Comparison of ENCODE assay signal across 8 mouse cellular contexts in genomic region chr12:56301487-56302293, GRCm38 (mm10). TPM values are rescaled to one million over a fixed set of nuclear protein-coding genes. Genes with fewer than 3 reads are reported as not detected.
A peak's percentile ranks its signal among the peaks of the same experiment; 100 is the strongest.
DNase-seq lines count a peak whose midpoint lies in the region; ATAC-seq lines count a peak whose summit lies in the region.

No protein-coding gene starts in this region.

- no peaks in the 10 kb centered on the region for H3K9me3 ChIP-seq in embryonic facial prominence, embryonic 11.5 days (replicated peaks; ENCODE audit: control insufficient read depth, low read length)
- H3K9me3 ChIP-seq in intestine, embryonic 16.5 days (ENCODE audit: control insufficient read depth, low read length), result no peaks in the 10 kb centered on the region
- no peaks in the 10 kb centered on the region for H3K9me3 ChIP-seq in midbrain, embryonic 12.5 days

- H3K36me3 ChIP-seq in embryonic facial prominence, embryonic 11.5 days (replicated peaks; ENCODE audit: control insufficient read depth, insufficient read depth, low read depth, low read length), result no peaks in the 10 kb centered on the region
- no peaks in the 10 kb centered on the region for H3K36me3 ChIP-seq in intestine, embryonic 16.5 days (ENCODE audit: control insufficient read depth, insufficient read depth, low read length)
- no peaks in the 10 kb centered on the region for H3K36me3 ChIP-seq in midbrain, embryonic 12.5 days

- peak overlapping the region; percentile 16 for H3K4me3 ChIP-seq in embryonic facial prominence, embryonic 11.5 days (ENCODE audit: low read depth, low read length)
- peak overlapping the region; percentile 44 for H3K4me3 ChIP-seq in intestine, embryonic 16.5 days (ENCODE audit: low read length)
- peak overlapping the region; percentile 37 for H3K4me3 ChIP-seq in midbrain, embryonic 12.5 days

- no peaks in the 10 kb centered on the region for H3K4me1 ChIP-seq in embryonic facial prominence, embryonic 11.5 days (ENCODE audit: control insufficient read depth, insufficient read depth, low read length)
- peaks cover 10% of the 10 kb centered on the region for H3K4me1 ChIP-seq in intestine, embryonic 16.5 days (ENCODE audit: control insufficient read depth, insufficient read depth, low read length)
- H3K4me1 ChIP-seq in midbrain, embryonic 12.5 days, result peaks cover 23% of the 10 kb centered on the region

- H3K27ac ChIP-seq in embryonic facial prominence, embryonic 11.5 days (replicated peaks; ENCODE audit: low read depth, low read length), result no peak overlapping the region
- H3K27ac ChIP-seq in intestine, embryonic 16.5 days (ENCODE audit: low read length), result no peak overlapping the region
- H3K27ac ChIP-seq in midbrain, embryonic 12.5 days (replicated peaks), result peak overlapping the region; percentile 69

- H3K9ac ChIP-seq in embryonic facial prominence, embryonic 11.5 days (replicated peaks; ENCODE audit: low read length), result peak overlapping the region; percentile 23; the same call in 1 of the 2 replicates
- H3K9ac ChIP-seq in intestine, embryonic 16.5 days (ENCODE audit: low read depth, low read length), result peak overlapping the region; percentile 62
- peak overlapping the region; percentile 44 for H3K9ac ChIP-seq in midbrain, embryonic 12.5 days (replicated peaks)

- DNase-seq in layer of hippocampus, postnatal 10 days (ENCODE audit: low spot score in 2 of 2), result peak; percentile 19 to 41
- DNase-seq in layer of hippocampus, adult 9-11 months, result no peak
- DNase-seq in embryonic facial prominence, embryonic 11.5 days (ENCODE audit: low spot score), result peak; percentile 30
- DNase-seq in thymus, postnatal 0 days (ENCODE audit: low spot score), result no peak
- DNase-seq in urinary bladder, postnatal 10 days (ENCODE audit: low spot score), result no peak
- DNase-seq in spleen, postnatal 4 days (ENCODE audit: low spot score in 2 of 2), result no peak

- H3K27me3 ChIP-seq in embryonic facial prominence, embryonic 11.5 days (ENCODE audit: control insufficient read depth, insufficient read depth, low read length), result no peaks in the 10 kb centered on the region
- H3K27me3 ChIP-seq in intestine, embryonic 16.5 days (replicated peaks; ENCODE audit: control insufficient read depth, insufficient read depth, low read length), result no peaks in the 10 kb centered on the region
- H3K27me3 ChIP-seq in midbrain, embryonic 12.5 days, result peaks cover 29% of the 10 kb centered on the region

- peak overlapping the region; percentile 38 for H3K4me2 ChIP-seq in embryonic facial prominence, embryonic 11.5 days (ENCODE audit: low read depth, low read length)
- peak overlapping the region; percentile 85 for H3K4me2 ChIP-seq in intestine, embryonic 16.5 days (ENCODE audit: low read depth, low read length)
- H3K4me2 ChIP-seq in midbrain, embryonic 12.5 days (replicated peaks), result peak overlapping the region; percentile 58

- 17% methylated on average over 27 of the region's 27 CpGs for WGBS in embryonic facial prominence, embryonic 11.5 days
- WGBS in intestine, embryonic 16.5 days, result 12% methylated on average over 27 of the region's 27 CpGs
- 8% methylated on average over 27 of the region's 27 CpGs for WGBS in midbrain, embryonic 12.5 days

- peak; percentile 61 for ATAC-seq in embryonic facial prominence, embryonic 11.5 days (replicated peaks; ENCODE audit: insufficient number of reproducible peaks, low FRiP score, low TSS enrichment, low read depth)
- peak; percentile 34; the same call in 1 of the 2 replicates for ATAC-seq in intestine, embryonic 16.5 days
- peak; percentile 78 for ATAC-seq in midbrain, embryonic 12.5 days (ENCODE audit: low FRiP score, low read depth)

RNA-seq across cellular contexts. Expression of gene Mbip, which starts 44.0 kb away (rescaled TPM):
- 10 to 100 TPM; 19.4 to 21.3 TPM for total RNA-seq in layer of hippocampus, postnatal 10 days (2021)
- polyA plus RNA-seq in embryonic facial prominence, embryonic 11.5 days (2014; fragmentation: Nextera tagmentation; extraction: Ambion mirVana), result 60.6 and 64.4 TPM in 2 replicates
- polyA plus RNA-seq in intestine, embryonic 16.5 days (2015; fragmentation: Nextera tagmentation; extraction: Ambion mirVana), result 21.3 and 24.4 TPM in 2 replicates
- 47.6 and 49.3 TPM in 2 replicates for polyA plus RNA-seq in midbrain, embryonic 12.5 days (2016; fragmentation: Nextera tagmentation; extraction: Ambion mirVana)
- polyA plus RNA-seq in thymus, postnatal 0 days (2015; fragmentation: Nextera tagmentation; extraction: Ambion mirVana), result 37.9 and 38.8 TPM in 2 replicates

Comparison
In these comparisons a context has a peak if more than half of its experiments do, and no peak if none do; other contexts are left out.
1. DNase-seq: peak in layer of hippocampus, postnatal 10 days (2 of 2) and embryonic facial prominence, embryonic 11.5 days (single experiment); none in layer of hippocampus, adult 9-11 months (single experiment), thymus, postnatal 0 days (single experiment), urinary bladder, postnatal 10 days (single experiment) and spleen, postnatal 4 days (0 of 2).
2. Peak in every context shown above with its lines, with median percentiles within 50 percentile points of each other: ATAC-seq, H3K4me2 ChIP-seq, H3K4me3 ChIP-seq and H3K9ac ChIP-seq.